Mouse (Mus musculus) kidney, adult 2 months (tissue): ENCODE measurements around the gene Sox18.

Experiments
- CTCF ChIP-seq: fragments of 200-500 bp; conservative IDR thresholded peaks from 2 replicates; pipeline ENCODE4 v1.5.1; 2011; ENCODE audit warnings: low read depth, mild to moderate bottlenecking, control low read depth, low read length, moderate library complexity, mixed read lengths; ENCODE audit not compliant: insufficient read depth, insufficient read length
- POLR2A ChIP-seq: fragments of 200-500 bp; IDR thresholded peaks from one replicate; pipeline ENCODE4 v1.6.1; 2011; ENCODE audit warnings: low read depth, low read length, control low read depth

DNA sequence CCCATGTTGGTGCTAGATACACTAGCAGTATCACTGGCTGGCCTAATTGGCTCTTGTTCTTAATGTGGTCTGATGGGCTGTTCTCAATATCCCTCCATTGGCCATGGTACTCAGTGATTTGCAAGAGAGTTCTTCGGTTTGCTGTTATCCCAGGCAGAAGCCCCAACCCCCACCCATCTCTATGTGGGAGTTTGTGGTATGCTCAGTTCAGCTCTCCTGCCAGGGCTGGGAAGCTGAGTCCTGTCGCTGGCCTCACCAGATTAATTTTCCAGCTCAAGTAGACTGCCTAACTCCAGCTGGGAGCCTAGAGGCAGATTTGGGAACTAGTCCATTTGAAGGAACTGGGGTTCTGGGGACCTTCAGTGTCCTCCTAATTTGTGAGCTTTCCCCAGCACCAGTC lies 14.0 kb downstream of the Sox18 start:
- no peak for TF ChIP-seq POLR2A
- no peak for TF ChIP-seq CTCF
